Mouse (Mus musculus) central nervous system, embryonic 18 days (tissue): Measurements from ENCODE around the gene Defa31. TPM values are rescaled to one million over a fixed set of nuclear protein-coding genes. Genes with fewer than 3 reads are reported as not detected.

ENCODE experiments used
- polyA plus RNA-seq: library from polyadenylated mRNA; depleted of rRNA; stranded (reverse); fragments of >200 nt; gene quantifications from 2 replicates; pipeline ENCODE4 v1.2.3, GENCODE M21; 2012; rRNA removed

Defa31 gene
- polyA plus RNA-seq = not detected in 2 replicates

DNA sequence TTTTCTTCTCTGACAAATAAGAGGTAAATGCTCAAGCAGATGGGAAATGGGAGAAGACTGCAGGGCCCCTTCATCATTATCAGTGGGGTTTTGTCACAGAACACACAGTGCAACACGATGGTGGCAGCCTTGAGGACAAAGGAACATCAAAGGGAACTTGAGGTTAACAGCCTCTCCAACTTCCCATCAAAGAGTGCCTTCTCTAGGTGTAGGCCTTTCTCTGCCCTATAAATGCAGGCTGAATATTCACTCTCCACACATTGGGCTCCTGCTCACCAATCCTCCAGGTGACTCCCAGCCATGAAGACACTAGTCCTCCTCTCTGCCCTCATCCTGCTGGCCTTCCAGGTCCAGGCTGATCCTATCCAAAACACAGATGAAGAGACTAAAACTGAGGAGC, at the start of gene Defa31:
Gene Defa31 (plus strand): TSS at position 301 of the 400 bp plus-strand sequence.

DNA sequence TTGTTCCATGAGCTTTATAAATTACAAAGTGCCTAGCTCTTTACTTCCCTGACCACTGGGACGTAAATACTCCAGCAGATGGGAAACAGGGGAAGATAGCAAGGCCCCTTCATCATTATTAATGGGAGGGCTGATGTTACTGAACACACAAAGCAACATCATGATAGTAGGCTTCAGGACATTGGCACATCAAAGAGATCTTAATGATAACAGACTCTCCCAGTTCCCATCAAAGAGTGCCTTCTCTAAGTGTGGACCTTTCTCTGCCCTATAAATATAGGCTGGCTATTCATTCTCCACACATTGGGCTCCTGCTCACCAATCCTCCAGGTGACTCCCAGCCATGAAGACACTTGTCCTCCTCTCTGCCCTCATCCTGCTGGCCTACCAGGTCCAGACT, 29.4 kb upstream of the Defa31 start, which contains the start of gene Defa22:
Gene Defa22 (plus strand): TSS at position 301 of the 400 bp plus-strand sequence.

DNA sequence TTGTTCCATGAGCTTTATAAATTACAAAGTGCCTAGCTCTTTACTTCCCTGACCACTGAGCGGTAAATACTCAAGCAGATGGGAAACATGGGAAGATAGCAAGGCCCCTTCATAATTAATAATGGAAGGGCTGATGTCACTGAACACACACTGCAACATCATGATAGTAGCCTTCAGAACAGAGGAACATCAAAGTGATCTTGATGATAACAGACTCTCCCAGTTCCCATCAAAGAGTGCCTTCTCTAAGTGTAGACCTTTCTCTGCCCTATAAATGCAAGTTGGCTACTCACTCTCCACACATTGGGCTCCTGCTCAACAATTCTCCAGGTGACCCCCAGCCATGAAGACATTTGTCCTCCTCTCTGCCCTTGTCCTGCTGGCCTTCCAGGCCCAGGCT, 9.8 kb downstream of the Defa31 start, which contains the start of gene Gm15293:
Gene Gm15293 (plus strand): TSS at position 301 of the 400 bp plus-strand sequence.

Other genes with a start within 250 kb of the Defa31 start
- gene AY761185, start 246.9 kb upstream of the Defa31 start, polyA plus RNA-seq = not detected in 2 replicates
- gene Defa21, start 166.1 kb upstream of the Defa31 start, polyA plus RNA-seq = not detected in 2 replicates
- not detected in 2 replicates for gene Defa23, start 136.6 kb upstream of the Defa31 start, polyA plus RNA-seq
- not detected in 2 replicates for gene Defa35, start 126.6 kb upstream of the Defa31 start, polyA plus RNA-seq
- not detected in 2 replicates for gene Defa25, start 107.2 kb upstream of the Defa31 start, polyA plus RNA-seq
- gene Gm14851, start 95.6 kb upstream of the Defa31 start, polyA plus RNA-seq = not detected in 2 replicates
- not detected in 2 replicates for gene Defa30, start 57.0 kb upstream of the Defa31 start, polyA plus RNA-seq
- gene Defa22, start 29.3 kb upstream of the Defa31 start, polyA plus RNA-seq = not detected in 2 replicates
- not detected in 2 replicates for gene Gm15293, start 9.9 kb downstream of the Defa31 start, polyA plus RNA-seq
- not detected in 2 replicates for gene Gm15292, start 58.1 kb downstream of the Defa31 start, polyA plus RNA-seq
- gene Defa27, start 123.9 kb downstream of the Defa31 start, polyA plus RNA-seq = not detected in 2 replicates
- gene Defa29, start 135.4 kb downstream of the Defa31 start, polyA plus RNA-seq = not detected in 2 replicates
- gene Defa2, start 186.9 kb downstream of the Defa31 start, polyA plus RNA-seq = not detected in 2 replicates
- gene Defa33, start 200.2 kb downstream of the Defa31 start, polyA plus RNA-seq = not detected in 2 replicates
- gene Defa36, start 235.8 kb downstream of the Defa31 start, polyA plus RNA-seq = not detected in 2 replicates